Mouse (Mus musculus): Measurements from ENCODE around the gene Slc34a1. TPM values are rescaled to one million over a fixed set of nuclear protein-coding genes. Genes with fewer than 3 reads are reported as not detected.
A peak's percentile ranks its signal among the peaks of the same experiment; 100 is the strongest.

Gene Slc34a1
- polyA plus RNA-seq, 2 experiments: 0.01 TPM; not detected in 1

GRCm38 (mm10) chr13:55451296-55451695 lies 53.3 kb downstream of the Slc34a1 start:
- no peak for DNase-seq (ENCODE audit: low read depth in 3 of 3, low spot score in 3 of 3)
- no peak overlapping the region for H3K4me2 ChIP-seq (ENCODE audit: low read depth)
- peaks cover 58% of the 10 kb centered on the region for H3K36me3 ChIP-seq (replicated peaks; ENCODE audit: control insufficient read depth, insufficient read depth, low read depth)
- H3K9ac ChIP-seq (replicated peaks): no peak overlapping the region
- 82% methylated on average over 10 of the region's 10 CpGs for WGBS (ENCODE audit: insufficient replicate concordance)
- no peak for ATAC-seq (ENCODE audit: insufficient read depth)
- no peaks in the 10 kb centered on the region for H3K27me3 ChIP-seq (ENCODE audit: control insufficient read depth, insufficient read depth, low read length)
- no peak overlapping the region for H3K4me3 ChIP-seq (ENCODE audit: insufficient read depth in 1 of 2, low read depth in 2 of 2, low read length in 2 of 2)
- H3K9me3 ChIP-seq (ENCODE audit: control insufficient read depth, low read length): no peaks in the 10 kb centered on the region
- peaks cover 20 to 30% of the 10 kb centered on the region in 2 experiments for H3K4me1 ChIP-seq (replicated peaks; ENCODE audit: control insufficient read depth in 2 of 2, insufficient read depth in 2 of 2, low read length in 1 of 2)
- no peak overlapping the region for H3K27ac ChIP-seq
- TF ChIP-seq CTCF (IDR thresholded peaks at IDR 0.05; ENCODE audit: low read depth) (no peak), EP300 (IDR thresholded peaks at IDR 0.05; ENCODE audit: low read depth) (no peak)

- TF ChIP-seq CTCF (IDR thresholded peaks at IDR 0.05; ENCODE audit: low read depth) (no peak), EP300 (IDR thresholded peaks at IDR 0.05; ENCODE audit: low read depth) (no peak)
- peaks cover 61% of the 10 kb centered on the region for H3K36me3 ChIP-seq (replicated peaks; ENCODE audit: control insufficient read depth, insufficient read depth, low read depth)
- 90% methylated on average over 16 of the region's 16 CpGs for WGBS (ENCODE audit: insufficient replicate concordance)
- H3K4me1 ChIP-seq (replicated peaks; ENCODE audit: control insufficient read depth in 2 of 2, insufficient read depth in 2 of 2, low read length in 1 of 2): peaks cover 13 to 23% of the 10 kb centered on the region in 2 experiments
- no peak overlapping the region for H3K27ac ChIP-seq
- no peaks in the 10 kb centered on the region for H3K27me3 ChIP-seq (ENCODE audit: control insufficient read depth, insufficient read depth, low read length)
- no peak for DNase-seq (ENCODE audit: low read depth in 3 of 3, low spot score in 3 of 3)
- no peaks in the 10 kb centered on the region for H3K9me3 ChIP-seq (ENCODE audit: control insufficient read depth, low read length)
- no peak overlapping the region for H3K4me2 ChIP-seq (ENCODE audit: low read depth)
- H3K4me3 ChIP-seq (ENCODE audit: insufficient read depth in 1 of 2, low read depth in 2 of 2, low read length in 2 of 2): no peak overlapping the region
- no peak overlapping the region for H3K9ac ChIP-seq (replicated peaks)
- ATAC-seq (ENCODE audit: insufficient read depth): no peak
These were observed 54.0 kb downstream of the Slc34a1 start for GRCm38 (mm10) chr13:55451785-55452549.

- H3K27me3 ChIP-seq (ENCODE audit: control insufficient read depth, insufficient read depth, low read length): peaks cover 17% of the 10 kb centered on the region
- H3K27ac ChIP-seq: no peak overlapping the region
- no peaks in the 10 kb centered on the region for H3K4me1 ChIP-seq (replicated peaks; ENCODE audit: control insufficient read depth in 2 of 2, insufficient read depth in 2 of 2, low read length in 1 of 2)
- TF ChIP-seq EP300 (IDR thresholded peaks at IDR 0.05; ENCODE audit: low read depth) (no peak), CTCF (IDR thresholded peaks at IDR 0.05; ENCODE audit: low read depth) (no peak)
- H3K36me3 ChIP-seq (replicated peaks; ENCODE audit: control insufficient read depth, insufficient read depth, low read depth): peaks cover 9% of the 10 kb centered on the region
- no peaks in the 10 kb centered on the region for H3K9me3 ChIP-seq (ENCODE audit: control insufficient read depth, low read length)
- no peak overlapping the region for H3K4me3 ChIP-seq (ENCODE audit: insufficient read depth in 1 of 2, low read depth in 2 of 2, low read length in 2 of 2)
- WGBS (ENCODE audit: insufficient replicate concordance): 40% methylated on average over 2 of the region's 2 CpGs
- no peak for DNase-seq (ENCODE audit: low read depth in 3 of 3, low spot score in 3 of 3)
- no peak for ATAC-seq (ENCODE audit: insufficient read depth)
- H3K4me2 ChIP-seq (ENCODE audit: low read depth): no peak overlapping the region
- no peak overlapping the region for H3K9ac ChIP-seq (replicated peaks)
These were observed 65.0 kb downstream of the Slc34a1 start for GRCm38 (mm10) chr13:55462965-55463364.

GRCm38 (mm10) chr13:55463399-55464026 lies 65.5 kb downstream of the Slc34a1 start:
- H3K9ac ChIP-seq (replicated peaks): no peak overlapping the region
- no peak for ATAC-seq (ENCODE audit: insufficient read depth)
- no peak overlapping the region for H3K27ac ChIP-seq
- H3K36me3 ChIP-seq (replicated peaks; ENCODE audit: control insufficient read depth, insufficient read depth, low read depth): peaks cover 9% of the 10 kb centered on the region
- H3K4me2 ChIP-seq (ENCODE audit: low read depth): peak overlapping the region; percentile 55; the same call in 1 of the 2 replicates
- H3K27me3 ChIP-seq (ENCODE audit: control insufficient read depth, insufficient read depth, low read length): peaks cover 17% of the 10 kb centered on the region
- 14% methylated on average over 14 of the region's 14 CpGs for WGBS (ENCODE audit: insufficient replicate concordance)
- H3K4me1 ChIP-seq (replicated peaks; ENCODE audit: control insufficient read depth in 2 of 2, insufficient read depth in 2 of 2, low read length in 1 of 2): no peaks in the 10 kb centered on the region
- no peak for TF ChIP-seq EP300 (IDR thresholded peaks at IDR 0.05; ENCODE audit: low read depth)
- no peak for TF ChIP-seq CTCF (IDR thresholded peaks at IDR 0.05; ENCODE audit: low read depth)
- H3K9me3 ChIP-seq (ENCODE audit: control insufficient read depth, low read length): no peaks in the 10 kb centered on the region
- DNase-seq (ENCODE audit: low read depth in 3 of 3, low spot score in 3 of 3): no peak
- H3K4me3 ChIP-seq (ENCODE audit: insufficient read depth in 1 of 2, low read depth in 2 of 2, low read length in 2 of 2): 0 out of 4 replicates have a peak overlapping the region, but pooled peaks of 1 of the 2 experiments have one; percentile 14
